Mouse (Mus musculus) adrenal gland, postnatal 25 days (tissue): Measurements from ENCODE around the gene Os9. TPM values are rescaled to one million over a fixed set of nuclear protein-coding genes. Genes with fewer than 3 reads are reported as not detected.

Source experiments
- total RNA-seq: library from RNA; stranded (reverse); gene quantifications from 2 replicates; pipeline ENCODE4 v1.2.3, GENCODE M21; 2021

Os9 gene
- total RNA-seq, 1 experiment from 2014 or later, result 150 TPM

Other genes with a start within 250 kb of the Os9 start
- gene Atp23, start 219.8 kb downstream of the Os9 start, total RNA-seq, result 7.6 and 9.5 TPM in 2 replicates
- gene Ctdsp2, start 142.4 kb downstream of the Os9 start, total RNA-seq, result 125 and 197 TPM in 2 replicates
- 3.7 and 3.9 TPM in 2 replicates for gene Avil, start 120.4 kb downstream of the Os9 start, total RNA-seq
- gene Tsfm, start 90.3 kb downstream of the Os9 start, total RNA-seq, result 50.6 and 66.8 TPM in 2 replicates
- gene Mettl1, start 79.7 kb downstream of the Os9 start, total RNA-seq, result 17.6 and 23.0 TPM in 2 replicates
- gene Eef1akmt3, start 79.6 kb downstream of the Os9 start, total RNA-seq, result 0.49 TPM in 1 of 2 replicates, not detected in the other
- gene Cyp27b1, start 72.9 kb downstream of the Os9 start, total RNA-seq, result 0.33 TPM in 1 of 2 replicates, not detected in the other
- gene March9, start 60.9 kb downstream of the Os9 start, total RNA-seq, result 8.6 and 10.9 TPM in 2 replicates
- gene Cdk4, start 57.6 kb downstream of the Os9 start, total RNA-seq, result 218 and 247 TPM in 2 replicates
- 103 and 108 TPM in 2 replicates for gene Tspan31, start 50.9 kb downstream of the Os9 start, total RNA-seq
- gene Agap2, start 45.8 kb downstream of the Os9 start, total RNA-seq, result 2.6 and 3.8 TPM in 2 replicates
- gene B4galnt1, start 44.1 kb upstream of the Os9 start, total RNA-seq, result 6.8 and 8.5 TPM in 2 replicates
- 3.2 and 6.0 TPM in 2 replicates for gene Slc26a10, start 59.5 kb upstream of the Os9 start, total RNA-seq
- 27.9 and 28.7 TPM in 2 replicates for gene Arhgef25, start 69.0 kb upstream of the Os9 start, total RNA-seq
- gene Dtx3, start 74.6 kb upstream of the Os9 start, total RNA-seq, result 89.7 and 96.8 TPM in 2 replicates
- 38.4 and 48.8 TPM in 2 replicates for gene Pip4k2c, start 90.5 kb upstream of the Os9 start, total RNA-seq
- 8.6 and 13.1 TPM in 2 replicates for gene Kif5a, start 142.2 kb upstream of the Os9 start, total RNA-seq
- 159 and 197 TPM in 2 replicates for gene Dctn2, start 145.2 kb upstream of the Os9 start, total RNA-seq
- 73.2 and 73.3 TPM in 2 replicates for gene Mbd6, start 167.9 kb upstream of the Os9 start, total RNA-seq
- gene Mars, start 190.7 kb upstream of the Os9 start, total RNA-seq, result 110 and 135 TPM in 2 replicates
- 1.1 and 1.6 TPM in 2 replicates for gene Arhgap9, start 200.8 kb upstream of the Os9 start, total RNA-seq
- 2.6 and 4.8 TPM in 2 replicates for gene Gli1, start 220.8 kb upstream of the Os9 start, total RNA-seq
- gene Inhbe, start 233.3 kb upstream of the Os9 start, total RNA-seq, result not detected in 2 replicates
- 0.67 TPM in 1 of 2 replicates, not detected in the other for gene Inhbc, start 249.3 kb upstream of the Os9 start, total RNA-seq